Mouse (Mus musculus) spleen, adult 2 months (tissue): ENCODE data around the gene Sh3rf1.

Experiments
- CTCF ChIP-seq: fragments of 200-500 bp; IDR thresholded peaks from 2 replicates; pipeline ENCODE4 v1.5.1; 2011; ENCODE audit warnings: mild to moderate bottlenecking, inconsistent platforms; ENCODE audit not compliant: insufficient read depth, insufficient read length, insufficient replicate concordance; ENCODE audit errors: extremely low read depth
- POLR2A ChIP-seq: fragments of 200-500 bp; IDR thresholded peaks from 2 replicates; pipeline ENCODE4 v1.6.1; 2011; ENCODE audit warnings: low read depth, low read length, inconsistent platforms

- TF ChIP-seq POLR2A (no peak), CTCF (no peak)
Measured at GRCm38 (mm10) chr8:61350443-61350842, 126.8 kb downstream of the Sh3rf1 start.
